Mouse (Mus musculus): ENCODE measurements at regions not wholly inside any gene's neighbourhood (a gene's known extent, or its start where the extent isn't known, plus 50 kb on each side); places are given as distances from the start of the nearest gene placed in this dataset.
A peak's percentile ranks its signal among the peaks of the same experiment; 100 is the strongest.

DNA sequence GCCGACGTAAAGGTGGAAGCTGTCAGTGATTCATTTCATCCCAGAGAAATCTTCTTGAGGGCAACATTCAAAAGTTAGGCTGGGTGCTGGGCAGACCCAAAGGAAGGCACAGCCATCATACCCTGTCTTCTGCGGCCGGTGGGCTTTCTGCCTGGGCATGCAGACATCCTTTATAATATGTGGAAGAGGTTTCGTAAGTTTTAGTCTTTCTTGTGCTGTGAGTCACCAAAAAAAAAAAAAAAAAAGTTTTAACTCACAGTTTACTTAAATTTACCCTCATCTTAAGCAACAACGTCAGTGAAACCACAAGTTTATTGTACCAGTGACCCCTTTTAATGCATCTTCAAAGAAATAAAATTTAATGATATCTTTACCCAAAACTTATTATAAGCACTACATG lies 128.7 kb downstream of the Dusp6 start:
- no peaks in the 10 kb centered on the region for H3K36me3 ChIP-seq (ENCODE audit: control insufficient read depth, insufficient read depth, low read length)
- H3K27ac ChIP-seq (ENCODE audit: low read depth, low read length): no peak overlapping the region
- H3K9me3 ChIP-seq (replicated peaks; ENCODE audit: control insufficient read depth, low read length): no peaks in the 10 kb centered on the region
- no peak overlapping the region for H3K4me3 ChIP-seq (ENCODE audit: low read depth, low read length)
- ATAC-seq (no peak), DNase-seq (ENCODE audit: low spot score) (no peak)
- WGBS: 95% methylated on average over 6 of the region's 6 CpGs
- no peaks in the 10 kb centered on the region for H3K4me1 ChIP-seq (ENCODE audit: control insufficient read depth, insufficient read depth, low read length)
- H3K9ac ChIP-seq (ENCODE audit: low read length): no peak overlapping the region
- H3K27me3 ChIP-seq (replicated peaks; ENCODE audit: control insufficient read depth, insufficient read depth, low read length): no peaks in the 10 kb centered on the region
- no peak overlapping the region for H3K4me2 ChIP-seq (ENCODE audit: low read length)

GRCm38 (mm10) chr10:99392979-99393378 lies 129.9 kb downstream of the Dusp6 start:
- 84% methylated on average over 5 of the region's 5 CpGs for WGBS
- Histone ChIP-seq H3K27me3 (replicated peaks; ENCODE audit: control insufficient read depth, insufficient read depth, low read length) (no peaks in the 10 kb centered on the region), H3K9ac (ENCODE audit: low read length) (no peak overlapping the region), H3K9me3 (replicated peaks; ENCODE audit: control insufficient read depth, low read length) (0 out of 2 replicates have a peak, but pooled peaks cover 2% of the 10 kb centered on the region), H3K36me3 (ENCODE audit: control insufficient read depth, insufficient read depth, low read length) (no peaks in the 10 kb centered on the region), H3K27ac (ENCODE audit: low read depth, low read length) (no peak overlapping the region), H3K4me1 (ENCODE audit: control insufficient read depth, insufficient read depth, low read length) (no peaks in the 10 kb centered on the region), H3K4me2 (ENCODE audit: low read length) (no peak overlapping the region), H3K4me3 (ENCODE audit: low read depth, low read length) (no peak overlapping the region)
- ATAC-seq (no peak), DNase-seq (ENCODE audit: low spot score) (no peak)

- Histone ChIP-seq H3K4me3 (ENCODE audit: low read depth, low read length) (no peak overlapping the region), H3K4me2 (ENCODE audit: low read length) (no peak overlapping the region), H3K4me1 (ENCODE audit: control insufficient read depth, insufficient read depth, low read length) (no peaks in the 10 kb centered on the region), H3K27ac (ENCODE audit: low read depth, low read length) (no peak overlapping the region), H3K36me3 (ENCODE audit: control insufficient read depth, insufficient read depth, low read length) (no peaks in the 10 kb centered on the region), H3K9ac (ENCODE audit: low read length) (no peak overlapping the region), H3K9me3 (replicated peaks; ENCODE audit: control insufficient read depth, low read length) (0 out of 2 replicates have a peak, but pooled peaks cover 2% of the 10 kb centered on the region), H3K27me3 (replicated peaks; ENCODE audit: control insufficient read depth, insufficient read depth, low read length) (no peaks in the 10 kb centered on the region)
- ATAC-seq (no peak), DNase-seq (ENCODE audit: low spot score) (no peak)
- 82% methylated on average over 8 of the region's 8 CpGs for WGBS
Observed at GRCm38 (mm10) chr10:99393523-99393922, 130.5 kb downstream of the Dusp6 start.

- ATAC-seq: no peak
- Histone ChIP-seq H3K27me3 (replicated peaks; ENCODE audit: control insufficient read depth, insufficient read depth, low read length) (no peaks in the 10 kb centered on the region), H3K27ac (ENCODE audit: low read depth, low read length) (no peak overlapping the region), H3K9me3 (replicated peaks; ENCODE audit: control insufficient read depth, low read length) (0 out of 2 replicates have a peak, but pooled peaks cover 2% of the 10 kb centered on the region), H3K9ac (ENCODE audit: low read length) (no peak overlapping the region), H3K4me2 (ENCODE audit: low read length) (no peak overlapping the region), H3K4me3 (ENCODE audit: low read depth, low read length) (no peak overlapping the region), H3K36me3 (ENCODE audit: control insufficient read depth, insufficient read depth, low read length) (no peaks in the 10 kb centered on the region), H3K4me1 (ENCODE audit: control insufficient read depth, insufficient read depth, low read length) (no peaks in the 10 kb centered on the region)
- 92% methylated on average over 1 of the region's 1 CpGs for WGBS
- DNase-seq (ENCODE audit: low spot score): no peak
Observed at GRCm38 (mm10) chr10:99395411-99395810, 132.4 kb downstream of the Dusp6 start.

DNA sequence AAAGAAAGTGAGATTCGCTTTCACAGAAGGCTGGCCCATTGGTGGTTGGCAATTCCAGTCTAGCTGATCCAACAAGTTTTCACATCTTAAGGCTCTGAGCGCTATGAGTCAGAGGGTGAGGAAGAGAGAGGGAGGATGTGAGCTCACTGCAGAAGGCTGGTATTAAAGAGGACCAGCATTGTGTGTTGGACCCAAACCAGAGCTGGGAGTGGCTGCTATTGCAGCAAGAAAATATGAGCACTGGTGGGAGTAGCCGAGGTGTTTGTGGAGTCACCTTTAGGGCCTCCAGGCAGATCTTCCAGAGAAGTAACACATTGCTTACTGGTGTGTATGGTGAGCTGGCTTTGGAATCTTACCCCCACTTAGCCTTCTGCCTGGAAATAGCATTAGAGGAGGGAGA lies 133.6 kb downstream of the Dusp6 start:
- no peak for ATAC-seq
- H3K9ac ChIP-seq (ENCODE audit: low read length): no peak overlapping the region
- H3K4me3 ChIP-seq (ENCODE audit: low read depth, low read length): no peak overlapping the region
- no peak for DNase-seq (ENCODE audit: low spot score)
- 0 out of 2 replicates have a peak, but pooled peaks cover 2% of the 10 kb centered on the region for H3K9me3 ChIP-seq (replicated peaks; ENCODE audit: control insufficient read depth, low read length)
- 94% methylated on average over 3 of the region's 3 CpGs for WGBS
- no peaks in the 10 kb centered on the region for H3K4me1 ChIP-seq (ENCODE audit: control insufficient read depth, insufficient read depth, low read length)
- no peak overlapping the region for H3K4me2 ChIP-seq (ENCODE audit: low read length)
- no peaks in the 10 kb centered on the region for H3K27me3 ChIP-seq (replicated peaks; ENCODE audit: control insufficient read depth, insufficient read depth, low read length)
- no peak overlapping the region for H3K27ac ChIP-seq (ENCODE audit: low read depth, low read length)
- H3K36me3 ChIP-seq (ENCODE audit: control insufficient read depth, insufficient read depth, low read length): no peaks in the 10 kb centered on the region

GRCm38 (mm10) chr10:99400076-99400475 lies 137.0 kb downstream of the Dusp6 start:
- Histone ChIP-seq H3K4me3 (ENCODE audit: low read depth, low read length) (no peak overlapping the region), H3K27ac (ENCODE audit: low read depth, low read length) (no peak overlapping the region), H3K9me3 (replicated peaks; ENCODE audit: control insufficient read depth, low read length) (0 out of 2 replicates have a peak, but pooled peaks cover 2% of the 10 kb centered on the region), H3K4me1 (ENCODE audit: control insufficient read depth, insufficient read depth, low read length) (no peaks in the 10 kb centered on the region), H3K9ac (ENCODE audit: low read length) (no peak overlapping the region), H3K4me2 (ENCODE audit: low read length) (no peak overlapping the region), H3K27me3 (replicated peaks; ENCODE audit: control insufficient read depth, insufficient read depth, low read length) (no peaks in the 10 kb centered on the region), H3K36me3 (ENCODE audit: control insufficient read depth, insufficient read depth, low read length) (no peaks in the 10 kb centered on the region)
- no peak for DNase-seq (ENCODE audit: low spot score)
- 92% methylated on average over 6 of the region's 6 CpGs for WGBS
- ATAC-seq: no peak

- WGBS: 81% methylated on average over 2 of the region's 2 CpGs
- H3K4me3 ChIP-seq (ENCODE audit: low read depth, low read length): no peak overlapping the region
- H3K4me1 ChIP-seq (ENCODE audit: control insufficient read depth, insufficient read depth, low read length): no peaks in the 10 kb centered on the region
- H3K27me3 ChIP-seq (replicated peaks; ENCODE audit: control insufficient read depth, insufficient read depth, low read length): no peaks in the 10 kb centered on the region
- peak; percentile 42; the same call in 1 of the 2 replicates for ATAC-seq
- peak; percentile 59 for DNase-seq (ENCODE audit: low spot score)
- no peak overlapping the region for H3K9ac ChIP-seq (ENCODE audit: low read length)
- H3K4me2 ChIP-seq (ENCODE audit: low read length): no peak overlapping the region
- no peak overlapping the region for H3K27ac ChIP-seq (ENCODE audit: low read depth, low read length)
- H3K9me3 ChIP-seq (replicated peaks; ENCODE audit: control insufficient read depth, low read length): no peaks in the 10 kb centered on the region; the same call in 1 of the 2 replicates
- H3K36me3 ChIP-seq (ENCODE audit: control insufficient read depth, insufficient read depth, low read length): no peaks in the 10 kb centered on the region
Observed at GRCm38 (mm10) chr10:99406764-99407163, 143.7 kb downstream of the Dusp6 start.

GRCm38 (mm10) chr10:99408786-99409185 lies 145.8 kb downstream of the Dusp6 start:
- DNase-seq (ENCODE audit: low spot score): no peak
- ATAC-seq: no peak
- 88% methylated on average over 2 of the region's 2 CpGs for WGBS

GRCm38 (mm10) chr10:99409744-99410143 lies 146.7 kb downstream of the Dusp6 start:
- H3K9ac ChIP-seq (ENCODE audit: low read length): no peak overlapping the region
- ATAC-seq (no peak), DNase-seq (ENCODE audit: low spot score) (no peak)
- no peaks in the 10 kb centered on the region for H3K36me3 ChIP-seq (ENCODE audit: control insufficient read depth, insufficient read depth, low read length)
- WGBS: 65% methylated on average over 11 of the region's 11 CpGs
- no peaks in the 10 kb centered on the region for H3K4me1 ChIP-seq (ENCODE audit: control insufficient read depth, insufficient read depth, low read length)
- no peak overlapping the region for H3K27ac ChIP-seq (ENCODE audit: low read depth, low read length)
- H3K9me3 ChIP-seq (replicated peaks; ENCODE audit: control insufficient read depth, low read length): no peaks in the 10 kb centered on the region; the same call in 1 of the 2 replicates
- H3K27me3 ChIP-seq (replicated peaks; ENCODE audit: control insufficient read depth, insufficient read depth, low read length): no peaks in the 10 kb centered on the region
- H3K4me2 ChIP-seq (ENCODE audit: low read length): no peak overlapping the region
- H3K4me3 ChIP-seq (ENCODE audit: low read depth, low read length): no peak overlapping the region

More at GRCm38 (mm10) chr10:99408786-99409185, 145.8 kb downstream of the Dusp6 start:
- H3K9me3 ChIP-seq (replicated peaks; ENCODE audit: control insufficient read depth, low read length): no peaks in the 10 kb centered on the region; the same call in 1 of the 2 replicates
- H3K9ac ChIP-seq (ENCODE audit: low read length): no peak overlapping the region
- no peak overlapping the region for H3K4me2 ChIP-seq (ENCODE audit: low read length)
- no peak overlapping the region for H3K27ac ChIP-seq (ENCODE audit: low read depth, low read length)
- H3K4me3 ChIP-seq (ENCODE audit: low read depth, low read length): no peak overlapping the region
- no peaks in the 10 kb centered on the region for H3K36me3 ChIP-seq (ENCODE audit: control insufficient read depth, insufficient read depth, low read length)
- H3K27me3 ChIP-seq (replicated peaks; ENCODE audit: control insufficient read depth, insufficient read depth, low read length): no peaks in the 10 kb centered on the region
- H3K4me1 ChIP-seq (ENCODE audit: control insufficient read depth, insufficient read depth, low read length): no peaks in the 10 kb centered on the region
